Mouse (Mus musculus): ENCODE results near the gene Rasa1. TPM values are rescaled to one million over a fixed set of nuclear protein-coding genes. Genes with fewer than 3 reads are reported as not detected.
A peak's percentile ranks its signal among the peaks of the same experiment; 100 is the strongest.

Rasa1 gene
- polyA plus RNA-seq (2012; fragmentation: generic; extraction: Trizol), result 27.3 TPM
- long read RNA-seq, experiment 1, partial matches to known transcripts, result 7 of 12 reads
- long read RNA-seq, experiment 1, other reads (novel, unspliced or antisense), result 2 of 12 reads
- long read RNA-seq, experiment 2, full-length matches to known transcripts, result 11 of 25 reads
- long read RNA-seq, experiment 2, partial matches to known transcripts, result 10 of 25 reads
- long read RNA-seq, experiment 2, other reads (novel, unspliced or antisense), result 4 of 25 reads

- Histone ChIP-seq H3K79me3 (ENCODE audit: low read depth) (peaks cover 43% of the 10 kb centered on the region), H3K79me2 (ENCODE audit: control insufficient read depth, insufficient read depth) (peaks cover 50% of the 10 kb centered on the region), H3K27me3 (ENCODE audit: control insufficient read depth, insufficient read depth, insufficient read length) (no peaks in the 10 kb centered on the region), H3ac (ENCODE audit: control insufficient read depth, insufficient read length, low read depth) (peak within 1 kb of the TSS; percentile 100), H3K4me3 (ENCODE audit: insufficient read depth, poor library complexity, severe bottlenecking) (peak within 1 kb of the TSS; percentile 88), H3K36me3 (ENCODE audit: control insufficient read depth, insufficient read depth) (no peaks in the 10 kb centered on the region)
- TF ChIP-seq MYOG (IDR thresholded peaks at IDR 0.05; ENCODE audit: control insufficient read depth, extremely low read depth, insufficient read length) (no peak), MAX (IDR thresholded peaks at IDR 0.05) (peak; percentile 35), MYOD1 (IDR thresholded peaks at IDR 0.05; ENCODE audit: control insufficient read depth, insufficient read length, low read depth) (no peak), USF1 (IDR thresholded peaks at IDR 0.05; ENCODE audit: low read depth) (no peak), FOSL1 (IDR thresholded peaks at IDR 0.05; ENCODE audit: insufficient read depth, low read length, poor library complexity, severe bottlenecking) (no peak), CTCF (IDR thresholded peaks at IDR 0.05; ENCODE audit: control insufficient read depth, insufficient read depth, insufficient read length) (no peak), CEBPB (IDR thresholded peaks at IDR 0.05; ENCODE audit: low read depth) (no peak)
Measured at GRCm38 (mm10) chr13:85288843-85289713, at the start of gene Rasa1. TSS of gene Rasa1 (minus strand) at chr13:85289130.

GRCm38 (mm10) chr13:85311547-85311946, 22.6 kb upstream of the Rasa1 start:
- Histone ChIP-seq H3ac (ENCODE audit: control insufficient read depth, insufficient read length, low read depth) (no peak overlapping the region), H3K27me3 (ENCODE audit: control insufficient read depth, insufficient read depth, insufficient read length) (no peaks in the 10 kb centered on the region), H3K79me2 (ENCODE audit: control insufficient read depth, insufficient read depth) (no peaks in the 10 kb centered on the region), H3K79me3 (ENCODE audit: low read depth) (no peaks in the 10 kb centered on the region), H3K4me3 (ENCODE audit: insufficient read depth, poor library complexity, severe bottlenecking) (no peak overlapping the region), H3K36me3 (ENCODE audit: control insufficient read depth, insufficient read depth) (no peaks in the 10 kb centered on the region)
- TF ChIP-seq CEBPB (IDR thresholded peaks at IDR 0.05; ENCODE audit: low read depth) (no peak), FOSL1 (IDR thresholded peaks at IDR 0.05; ENCODE audit: insufficient read depth, low read length, poor library complexity, severe bottlenecking) (no peak), MYOD1 (IDR thresholded peaks at IDR 0.05; ENCODE audit: control insufficient read depth, insufficient read length, low read depth) (no peak), MAX (IDR thresholded peaks at IDR 0.05) (no peak), USF1 (IDR thresholded peaks at IDR 0.05; ENCODE audit: low read depth) (no peak), CTCF (IDR thresholded peaks at IDR 0.05; ENCODE audit: control insufficient read depth, insufficient read depth, insufficient read length) (no peak), MYOG (IDR thresholded peaks at IDR 0.05; ENCODE audit: control insufficient read depth, extremely low read depth, insufficient read length) (no peak)

- Histone ChIP-seq H3K36me3 (ENCODE audit: control insufficient read depth, insufficient read depth) (no peaks in the 10 kb centered on the region), H3K79me2 (ENCODE audit: control insufficient read depth, insufficient read depth) (no peaks in the 10 kb centered on the region), H3K27me3 (ENCODE audit: control insufficient read depth, insufficient read depth, insufficient read length) (no peaks in the 10 kb centered on the region), H3K4me3 (ENCODE audit: insufficient read depth, poor library complexity, severe bottlenecking) (no peak overlapping the region), H3ac (ENCODE audit: control insufficient read depth, insufficient read length, low read depth) (no peak overlapping the region), H3K79me3 (ENCODE audit: low read depth) (no peaks in the 10 kb centered on the region)
- TF ChIP-seq MYOD1 (IDR thresholded peaks at IDR 0.05; ENCODE audit: control insufficient read depth, insufficient read length, low read depth), result no peak
- TF ChIP-seq FOSL1 (IDR thresholded peaks at IDR 0.05; ENCODE audit: insufficient read depth, low read length, poor library complexity, severe bottlenecking), result no peak
- no peak for TF ChIP-seq USF1 (IDR thresholded peaks at IDR 0.05; ENCODE audit: low read depth)
- TF ChIP-seq CEBPB (IDR thresholded peaks at IDR 0.05; ENCODE audit: low read depth), result no peak
- TF ChIP-seq MAX (IDR thresholded peaks at IDR 0.05), result no peak
- TF ChIP-seq CTCF (IDR thresholded peaks at IDR 0.05; ENCODE audit: control insufficient read depth, insufficient read depth, insufficient read length), result no peak
- no peak for TF ChIP-seq MYOG (IDR thresholded peaks at IDR 0.05; ENCODE audit: control insufficient read depth, extremely low read depth, insufficient read length)
Measured at GRCm38 (mm10) chr13:85310968-85311367, 22.0 kb upstream of the Rasa1 start.

GRCm38 (mm10) chr13:85310483-85310882, 21.6 kb upstream of the Rasa1 start:
- H3K79me2 ChIP-seq (ENCODE audit: control insufficient read depth, insufficient read depth), result no peaks in the 10 kb centered on the region
- no peaks in the 10 kb centered on the region for H3K27me3 ChIP-seq (ENCODE audit: control insufficient read depth, insufficient read depth, insufficient read length)
- TF ChIP-seq CTCF (IDR thresholded peaks at IDR 0.05; ENCODE audit: control insufficient read depth, insufficient read depth, insufficient read length), result no peak
- TF ChIP-seq MYOD1 (IDR thresholded peaks at IDR 0.05; ENCODE audit: control insufficient read depth, insufficient read length, low read depth), result no peak
- no peak for TF ChIP-seq MAX (IDR thresholded peaks at IDR 0.05)
- TF ChIP-seq FOSL1 (IDR thresholded peaks at IDR 0.05; ENCODE audit: insufficient read depth, low read length, poor library complexity, severe bottlenecking), result no peak
- no peak overlapping the region for H3ac ChIP-seq (ENCODE audit: control insufficient read depth, insufficient read length, low read depth)
- no peak overlapping the region for H3K4me3 ChIP-seq (ENCODE audit: insufficient read depth, poor library complexity, severe bottlenecking)
- H3K36me3 ChIP-seq (ENCODE audit: control insufficient read depth, insufficient read depth), result no peaks in the 10 kb centered on the region
- no peaks in the 10 kb centered on the region for H3K79me3 ChIP-seq (ENCODE audit: low read depth)

- Histone ChIP-seq H3K36me3 (ENCODE audit: control insufficient read depth, insufficient read depth) (no peaks in the 10 kb centered on the region), H3K79me2 (ENCODE audit: control insufficient read depth, insufficient read depth) (no peaks in the 10 kb centered on the region), H3K4me3 (ENCODE audit: insufficient read depth, poor library complexity, severe bottlenecking) (no peak overlapping the region), H3K79me3 (ENCODE audit: low read depth) (no peaks in the 10 kb centered on the region), H3K27me3 (ENCODE audit: control insufficient read depth, insufficient read depth, insufficient read length) (no peaks in the 10 kb centered on the region), H3ac (ENCODE audit: control insufficient read depth, insufficient read length, low read depth) (no peak overlapping the region)
- no peak for TF ChIP-seq MAX (IDR thresholded peaks at IDR 0.05)
- no peak for TF ChIP-seq CEBPB (IDR thresholded peaks at IDR 0.05; ENCODE audit: low read depth)
- TF ChIP-seq MYOD1 (IDR thresholded peaks at IDR 0.05; ENCODE audit: control insufficient read depth, insufficient read length, low read depth), result no peak
- TF ChIP-seq FOSL1 (IDR thresholded peaks at IDR 0.05; ENCODE audit: insufficient read depth, low read length, poor library complexity, severe bottlenecking), result no peak
- TF ChIP-seq USF1 (IDR thresholded peaks at IDR 0.05; ENCODE audit: low read depth), result no peak
- TF ChIP-seq MYOG (IDR thresholded peaks at IDR 0.05; ENCODE audit: control insufficient read depth, extremely low read depth, insufficient read length), result no peak
- TF ChIP-seq CTCF (IDR thresholded peaks at IDR 0.05; ENCODE audit: control insufficient read depth, insufficient read depth, insufficient read length), result no peak
Measured at GRCm38 (mm10) chr13:85306039-85306438, 17.1 kb upstream of the Rasa1 start.
